In the genomic region with DNA sequence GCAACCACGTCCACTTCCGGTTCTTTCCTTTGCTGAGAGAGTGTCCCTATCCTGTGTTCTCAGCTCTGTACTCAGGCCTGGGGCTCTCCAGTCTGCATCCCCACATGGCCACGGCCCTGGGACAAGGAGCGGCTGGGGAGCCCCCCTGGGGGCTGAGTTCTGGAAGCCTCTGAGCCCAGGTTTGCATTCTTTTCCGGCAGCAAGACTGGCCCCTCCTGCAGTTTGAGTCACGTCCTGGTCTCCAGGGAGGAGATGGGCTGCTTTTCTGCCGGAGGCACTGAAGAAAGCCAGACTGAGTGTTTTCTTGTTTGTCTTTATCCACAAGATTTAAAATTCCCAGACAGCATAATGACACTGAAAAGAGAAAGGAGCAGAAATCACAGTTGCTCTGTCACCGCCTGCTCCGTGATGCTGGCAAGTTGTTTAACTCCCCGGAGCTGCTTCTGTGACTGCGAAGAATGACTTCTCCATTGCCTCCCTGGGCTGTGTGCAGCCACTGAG, we compare ENCODE assay signal across 8 mouse cellular contexts.
DNase-seq lines count a peak whose midpoint lies in the region; ATAC-seq and TF ChIP-seq lines count a peak whose summit lies in the region.
"Had no signal": no experiment of that assay in that cellular context is flagged by ENCODE, and none has a peak within 500 bp of the region (broad histone marks: within the 10 kb centered on the region; RNA-seq: fewer than 3 reads in every experiment).

No protein-coding gene starts in this region.

- peak overlapping the region; percentile 23 for H3K4me2 ChIP-seq in hindbrain, embryonic 15.5 days
- H3K4me2 ChIP-seq: liver, embryonic 15.5 days had no signal

- intact Hi-C loops in gastrocnemius, adult 2 months (cut with DNase I), result no loop called here

- peaks cover 85% of the 10 kb centered on the region for H3K4me1 ChIP-seq in E14TG2a.4 (replicated peaks; ENCODE audit: low read depth, low read length)
- H3K4me1 ChIP-seq in hindbrain, embryonic 15.5 days (replicated peaks), result peaks cover 32% of the 10 kb centered on the region
- H3K4me1 ChIP-seq: liver, embryonic 15.5 days had no signal

- H3K27ac ChIP-seq in gastrocnemius, adult 2 months, result peak overlapping the region; percentile 70
- peak overlapping the region; percentile 6; the same call in 1 of the 2 replicates for H3K27ac ChIP-seq in hindbrain, embryonic 15.5 days (replicated peaks)
- H3K27ac ChIP-seq: liver, embryonic 15.5 days had no signal

- DNase-seq in Muller cell, postnatal 12 days (ENCODE audit: inconsistent ontology term), result peak; percentile 30
- peak; percentile 66 for DNase-seq in gastrocnemius, adult 2 months
- peak; percentile 53 for DNase-seq in skeletal muscle tissue, adult 2 months (ENCODE audit: low read depth, low spot score)
- DNase-seq in thymus, postnatal 25 days, result no peak
- no peak for DNase-seq in adrenal gland, postnatal 36 days

- 0 out of 2 replicates have a peak, but pooled peaks have one; percentile 49 for ATAC-seq in hindbrain, embryonic 15.5 days (ENCODE audit: low FRiP score, low read depth)

- H3K9ac ChIP-seq in hindbrain, embryonic 15.5 days, result no peak overlapping the region
- H3K9ac ChIP-seq: liver, embryonic 15.5 days had no signal

- H3K27me3 ChIP-seq in E14TG2a.4 (ENCODE audit: insufficient read depth, low read length), result no peaks in the 10 kb centered on the region
- no peaks in the 10 kb centered on the region for H3K27me3 ChIP-seq in hindbrain, embryonic 15.5 days
- H3K27me3 ChIP-seq: liver, embryonic 15.5 days had no signal

- peak overlapping the region; percentile 65 for H3K4me3 ChIP-seq in E14TG2a.4 (replicated peaks; ENCODE audit: low read length)
- peak overlapping the region; percentile 52 for H3K4me3 ChIP-seq in gastrocnemius, adult 2 months
- H3K4me3 ChIP-seq in hindbrain, embryonic 15.5 days, result no peak overlapping the region
- H3K4me3 ChIP-seq: liver, embryonic 15.5 days had no signal

- no peak for TF ChIP-seq CTCF in E14TG2a.4 (conservative IDR thresholded peaks at IDR 0.05; ENCODE audit: low read length)
- TF ChIP-seq CTCF in gastrocnemius, adult 2 months (IDR thresholded peaks at IDR 0.05), result no peak

- H3K9me3 ChIP-seq in E14TG2a.4 (ENCODE audit: low read length), result no peaks in the 10 kb centered on the region
- no peaks in the 10 kb centered on the region for H3K9me3 ChIP-seq in hindbrain, embryonic 15.5 days
- H3K9me3 ChIP-seq: liver, embryonic 15.5 days had no signal

- no peaks in the 10 kb centered on the region for H3K36me3 ChIP-seq in E14TG2a.4 (ENCODE audit: insufficient read depth, low read length)
- no peaks in the 10 kb centered on the region for H3K36me3 ChIP-seq in hindbrain, embryonic 15.5 days
- H3K36me3 ChIP-seq: liver, embryonic 15.5 days had no signal

- WGBS in hindbrain, embryonic 15.5 days, result 20% methylated on average over 11 of the region's 11 CpGs

Comparison
In these comparisons a context has a peak if more than half of its experiments do, and no peak if none do; other contexts are left out.
1. DNase-seq: peak in Muller cell, postnatal 12 days (single experiment), gastrocnemius, adult 2 months (single experiment) and skeletal muscle tissue, adult 2 months (single experiment); none in thymus, postnatal 25 days (single experiment) and adrenal gland, postnatal 36 days (0 of 2).